Mouse (Mus musculus): ENCODE measurements around the gene Slc16a12.

GRCm38 (mm10) chr19:34782491-34782890 lies 35.4 kb upstream of the Slc16a12 start:
- TF ChIP-seq CTCF (IDR thresholded peaks at IDR 0.05; ENCODE audit: control insufficient read depth, insufficient read depth, insufficient read length): no peak
- TF ChIP-seq MAX (IDR thresholded peaks at IDR 0.05): no peak
- TF ChIP-seq MYOD1 (IDR thresholded peaks at IDR 0.05; ENCODE audit: control insufficient read depth, insufficient read length, low read depth): no peak
- TF ChIP-seq USF1 (IDR thresholded peaks at IDR 0.05; ENCODE audit: low read depth): no peak
- no peak for TF ChIP-seq MYOG (IDR thresholded peaks at IDR 0.05; ENCODE audit: control insufficient read depth, extremely low read depth, insufficient read length)
- TF ChIP-seq FOSL1 (IDR thresholded peaks at IDR 0.05; ENCODE audit: insufficient read depth, low read length, poor library complexity, severe bottlenecking): no peak
- TF ChIP-seq CEBPB (IDR thresholded peaks at IDR 0.05; ENCODE audit: low read depth): no peak

Data from C2C12 (cell line).